Mouse (Mus musculus) forebrain, postnatal 0 days (tissue): ENCODE results near the gene Usp36. TPM values are rescaled to one million over a fixed set of nuclear protein-coding genes. Genes with fewer than 3 reads are reported as not detected.
A peak's percentile ranks its signal among the peaks of the same experiment; 100 is the strongest.

Experiments used
- ATAC-seq: fragments of 200-750 bp; cut with Nextera tagmentation; 2 replicates; pipeline ENCODE4 v1.8.0; 2017; ENCODE audit warnings: mild to moderate bottlenecking, moderate library complexity
- DNase-seq: peaks from one replicate; pipeline ENCODE4 v3.0.0-alpha.2; 2015
- H3K27ac ChIP-seq: fragments of 300-500 bp; sonication (generic); 2 replicates; pipeline ENCODE4 v1.5.1; 2014; ENCODE audit warnings: low read depth, mild to moderate bottlenecking, antibody characterized with exemption, low read length, moderate library complexity, mixed read lengths
- H3K27me3 ChIP-seq: fragments of 300-500 bp; sonication (generic); 2 replicates; pipeline ENCODE4 v1.6.1; 2014; ENCODE audit warnings: mild to moderate bottlenecking, low read length, mixed read lengths; ENCODE audit not compliant: insufficient read depth
- H3K36me3 ChIP-seq: fragments of 300-500 bp; sonication (generic); 2 replicates; pipeline ENCODE4 v1.6.1; 2014; ENCODE audit warnings: mild to moderate bottlenecking, moderate library complexity; ENCODE audit not compliant: insufficient read depth
- H3K4me1 ChIP-seq: fragments of 300-500 bp; sonication (generic); 2 replicates; pipeline ENCODE4 v1.6.1; 2014; ENCODE audit warnings: antibody characterized with exemption; ENCODE audit not compliant: insufficient read depth
- H3K4me2 ChIP-seq: fragments of 300-500 bp; sonication (generic); 2 replicates; pipeline ENCODE4 v1.6.1; 2014; ENCODE audit warnings: low read depth, mild to moderate bottlenecking, moderate library complexity
- H3K4me3 ChIP-seq: fragments of 300-500 bp; sonication (generic); 2 replicates; pipeline ENCODE4 v1.5.1; 2014; ENCODE audit warnings: low read depth, low read length, mixed read lengths
- H3K9ac ChIP-seq: fragments of 300-500 bp; sonication (generic); 2 replicates; pipeline ENCODE4 v1.6.1; 2014; ENCODE audit warnings: mild to moderate bottlenecking
- H3K9me3 ChIP-seq: fragments of 300-500 bp; sonication (generic); 2 replicates; pipeline ENCODE4 v1.6.1; 2016; ENCODE audit warnings: low read length
- CTCF ChIP-seq: sonication (generic); IDR thresholded peaks from 2 replicates; pipeline ENCODE4 v1.5.1; 2016; ENCODE audit warnings: antibody characterized with exemption, control low read depth, low read depth
- WGBS: fragments of 180-500 bp; shearing (Covaris S2); extraction: QIAGEN DNeasy Blood & Tissue Kit; methylation state at CpG from one replicate; pipeline ENCODE4 v1.1.7; 2014; 5-methylcytosine and 5-hydroxymethylcytosine counted together
- polyA plus RNA-seq: library from polyadenylated mRNA; unstranded; fragments of >200 nt; fragmentation: Nextera tagmentation; extraction: Ambion mirVana; gene quantifications from 2 replicates; pipeline ENCODE4 v1.2.1, GENCODE M21; 2015
- total RNA-seq: library from RNA; depleted of rRNA; stranded (reverse); fragments of >200 nt; gene quantifications from 2 replicates; pipeline ENCODE4 v1.2.3, GENCODE M21; 2014

The Usp36 gene
- total and polyA plus RNA-seq, 2 experiments from 2014 or later, result 9.5 to 22.1 TPM

- no peaks in the 10 kb centered on the region for H3K4me1 ChIP-seq
- 81% methylated on average over 3 of the region's 3 CpGs for WGBS
- TF ChIP-seq CTCF, result no peak
- no peaks in the 10 kb centered on the region for H3K36me3 ChIP-seq
- no peak overlapping the region for H3K4me2 ChIP-seq
- H3K9me3 ChIP-seq, result no peaks in the 10 kb centered on the region
- H3K27ac ChIP-seq, result no peak overlapping the region
- no peak overlapping the region for H3K4me3 ChIP-seq
- H3K9ac ChIP-seq, result no peak overlapping the region
- no peak for ATAC-seq
- DNase-seq, result no peak
- H3K27me3 ChIP-seq, result no peaks in the 10 kb centered on the region
Observed at GRCm38 (mm10) chr11:118233924-118234323, 56.1 kb downstream of the Usp36 start.

- H3K4me1 ChIP-seq, result no peaks in the 10 kb centered on the region
- H3K27ac ChIP-seq, result no peak overlapping the region
- peak; percentile 45; the same call in 1 of the 2 replicates for ATAC-seq
- H3K4me3 ChIP-seq, result no peak overlapping the region
- H3K4me2 ChIP-seq, result no peak overlapping the region
- no peaks in the 10 kb centered on the region for H3K27me3 ChIP-seq
- no peak for DNase-seq
- no peaks in the 10 kb centered on the region for H3K9me3 ChIP-seq
- H3K9ac ChIP-seq, result no peak overlapping the region
- no peaks in the 10 kb centered on the region for H3K36me3 ChIP-seq
- 28% methylated on average over 7 of the region's 7 CpGs for WGBS
- peak; percentile 56 for TF ChIP-seq CTCF
Observed at GRCm38 (mm10) chr11:118232314-118232831, 57.7 kb downstream of the Usp36 start.

GRCm38 (mm10) chr11:118229941-118230340 lies 60.1 kb downstream of the Usp36 start:
- Histone ChIP-seq H3K9me3 (no peaks in the 10 kb centered on the region), H3K4me3 (no peak overlapping the region), H3K9ac (no peak overlapping the region), H3K4me1 (no peaks in the 10 kb centered on the region), H3K4me2 (no peak overlapping the region), H3K27me3 (no peaks in the 10 kb centered on the region), H3K36me3 (no peaks in the 10 kb centered on the region), H3K27ac (no peak overlapping the region)
- ATAC-seq, result no peak
- DNase-seq, result no peak
- 86% methylated on average over 5 of the region's 5 CpGs for WGBS
- TF ChIP-seq CTCF, result no peak

GRCm38 (mm10) chr11:118227650-118228049 lies 62.4 kb downstream of the Usp36 start:
- DNase-seq (no peak), ATAC-seq (no peak)
- H3K27ac ChIP-seq, result no peak overlapping the region
- no peaks in the 10 kb centered on the region for H3K36me3 ChIP-seq
- H3K27me3 ChIP-seq, result no peaks in the 10 kb centered on the region
- no peak overlapping the region for H3K4me3 ChIP-seq
- H3K9me3 ChIP-seq, result no peaks in the 10 kb centered on the region
- H3K4me1 ChIP-seq, result no peaks in the 10 kb centered on the region
- no peak overlapping the region for H3K9ac ChIP-seq
- 81% methylated on average over 7 of the region's 7 CpGs for WGBS
- H3K4me2 ChIP-seq, result no peak overlapping the region
- no peak for TF ChIP-seq CTCF

- ATAC-seq (no peak), DNase-seq (no peak)
- H3K4me2 ChIP-seq, result no peak overlapping the region
- no peak overlapping the region for H3K27ac ChIP-seq
- no peaks in the 10 kb centered on the region for H3K9me3 ChIP-seq
- 93% methylated on average over 7 of the region's 7 CpGs for WGBS
- H3K9ac ChIP-seq, result no peak overlapping the region
- H3K27me3 ChIP-seq, result no peaks in the 10 kb centered on the region
- no peaks in the 10 kb centered on the region for H3K36me3 ChIP-seq
- no peak overlapping the region for H3K4me3 ChIP-seq
- H3K4me1 ChIP-seq, result no peaks in the 10 kb centered on the region
- TF ChIP-seq CTCF, result no peak
Observed at GRCm38 (mm10) chr11:118226850-118227249, 63.2 kb downstream of the Usp36 start.

- Histone ChIP-seq H3K27ac (no peak overlapping the region), H3K4me2 (no peak overlapping the region), H3K4me3 (no peak overlapping the region), H3K9me3 (no peaks in the 10 kb centered on the region), H3K9ac (no peak overlapping the region), H3K27me3 (no peaks in the 10 kb centered on the region), H3K36me3 (no peaks in the 10 kb centered on the region), H3K4me1 (no peaks in the 10 kb centered on the region)
- no peak for DNase-seq
- no peak for ATAC-seq
- no peak for TF ChIP-seq CTCF
- WGBS, result 44% methylated on average over 1 of the region's 1 CpGs
Observed at GRCm38 (mm10) chr11:118225862-118226261, 64.2 kb downstream of the Usp36 start.

- Histone ChIP-seq H3K9ac (no peak overlapping the region), H3K27ac (no peak overlapping the region), H3K4me1 (no peaks in the 10 kb centered on the region), H3K4me3 (no peak overlapping the region), H3K9me3 (no peaks in the 10 kb centered on the region), H3K4me2 (no peak overlapping the region), H3K36me3 (no peaks in the 10 kb centered on the region), H3K27me3 (no peaks in the 10 kb centered on the region)
- DNase-seq, result no peak
- 40% methylated on average over 12 of the region's 12 CpGs for WGBS
- peak; percentile 42; the same call in 1 of the 2 replicates for ATAC-seq
- no peak for TF ChIP-seq CTCF
Observed at GRCm38 (mm10) chr11:118225056-118225836, 64.8 kb downstream of the Usp36 start.
